Mouse (Mus musculus) forebrain, embryonic 10.5 days (tissue): ENCODE data around the gene Klhl20. TPM values are rescaled to one million over a fixed set of nuclear protein-coding genes. Genes with fewer than 3 reads are reported as not detected.

Source experiments
- DNase-seq: peaks from one replicate; pipeline ENCODE4 v3.0.0-alpha.2; 2017; ENCODE audit warnings: low spot score; ENCODE audit errors: extremely low spot score
- H3K27ac ChIP-seq: fragments of 300-500 bp; sonication (generic); 2 replicates; pipeline ENCODE4 v1.5.1; 2016; ENCODE audit warnings: mild to moderate bottlenecking
- H3K27me3 ChIP-seq: fragments of 300-500 bp; sonication (generic); 2 replicates; pipeline ENCODE4 v1.6.1; 2016; ENCODE audit warnings: mild to moderate bottlenecking; ENCODE audit not compliant: poor library complexity, severe bottlenecking
- H3K36me3 ChIP-seq: fragments of 300-500 bp; sonication (generic); replicated peaks from 2 replicates; pipeline ENCODE4 v1.6.1; 2016; ENCODE audit warnings: mild to moderate bottlenecking, moderate library complexity
- H3K4me1 ChIP-seq: fragments of 300-500 bp; sonication (generic); 2 replicates; pipeline ENCODE4 v1.6.1; 2016
- H3K4me3 ChIP-seq: fragments of 300-500 bp; sonication (generic); 2 replicates; pipeline ENCODE4 v1.5.1; 2016; ENCODE audit warnings: mild to moderate bottlenecking, moderate library complexity
- H3K9me3 ChIP-seq: fragments of 300-500 bp; sonication (generic); 2 replicates; pipeline ENCODE4 v1.6.1; 2016; ENCODE audit warnings: mild to moderate bottlenecking, moderate library complexity
- WGBS: fragments of 180-500 bp; shearing (Covaris S2); methylation state at CpG from one replicate; pipeline ENCODE4 v1.1.7; 2016; 5-methylcytosine and 5-hydroxymethylcytosine counted together
- polyA plus RNA-seq: library from polyadenylated mRNA; unstranded; fragments of >200 nt; fragmentation: Nextera tagmentation; extraction: Ambion mirVana; gene quantifications from 2 replicates; pipeline ENCODE4 v1.2.1, GENCODE M21; 2016

Gene Klhl20
- polyA plus RNA-seq, 1 experiment from 2014 or later = 14.0 TPM

- no peak for DNase-seq
- Histone ChIP-seq H3K4me3 (no peak overlapping the region), H3K9me3 (no peaks in the 10 kb centered on the region), H3K36me3 (no peaks in the 10 kb centered on the region), H3K4me1 (peaks cover 10% of the 10 kb centered on the region), H3K27me3 (peaks cover 6% of the 10 kb centered on the region), H3K27ac (no peak overlapping the region)
- WGBS = 88% methylated on average over 2 of the region's 2 CpGs
These were observed 8.2 kb upstream of the Klhl20 start for GRCm38 (mm10) chr1:161139496-161139895.

DNA sequence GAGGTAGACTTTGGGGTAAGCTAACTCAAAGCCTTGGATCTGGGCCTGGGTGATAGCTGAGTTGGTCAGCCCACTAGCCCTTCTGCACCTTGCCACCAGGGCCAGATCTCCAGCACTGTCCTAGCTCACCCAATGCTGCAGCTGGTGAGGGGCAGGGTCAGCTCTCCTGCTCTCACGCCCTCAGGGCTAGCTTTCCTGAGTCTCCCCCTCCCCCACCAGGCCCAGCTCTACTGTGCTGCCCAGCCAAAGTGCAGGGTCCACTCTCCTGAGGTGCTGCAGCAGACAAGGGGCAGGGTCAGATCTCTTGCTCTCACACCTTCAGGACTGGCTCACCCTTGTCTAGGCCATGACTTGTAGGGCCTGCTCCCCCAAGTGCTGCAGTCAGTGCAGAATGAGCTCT, 4.8 kb downstream of the Klhl20 start:
- no peak for DNase-seq
- 53% methylated on average over 1 of the region's 1 CpGs for WGBS
- Histone ChIP-seq H3K36me3 (peaks cover 9% of the 10 kb centered on the region), H3K4me1 (peaks cover 16% of the 10 kb centered on the region), H3K9me3 (no peaks in the 10 kb centered on the region), H3K4me3 (no peak overlapping the region), H3K27me3 (no peaks in the 10 kb centered on the region), H3K27ac (no peak overlapping the region)

DNA sequence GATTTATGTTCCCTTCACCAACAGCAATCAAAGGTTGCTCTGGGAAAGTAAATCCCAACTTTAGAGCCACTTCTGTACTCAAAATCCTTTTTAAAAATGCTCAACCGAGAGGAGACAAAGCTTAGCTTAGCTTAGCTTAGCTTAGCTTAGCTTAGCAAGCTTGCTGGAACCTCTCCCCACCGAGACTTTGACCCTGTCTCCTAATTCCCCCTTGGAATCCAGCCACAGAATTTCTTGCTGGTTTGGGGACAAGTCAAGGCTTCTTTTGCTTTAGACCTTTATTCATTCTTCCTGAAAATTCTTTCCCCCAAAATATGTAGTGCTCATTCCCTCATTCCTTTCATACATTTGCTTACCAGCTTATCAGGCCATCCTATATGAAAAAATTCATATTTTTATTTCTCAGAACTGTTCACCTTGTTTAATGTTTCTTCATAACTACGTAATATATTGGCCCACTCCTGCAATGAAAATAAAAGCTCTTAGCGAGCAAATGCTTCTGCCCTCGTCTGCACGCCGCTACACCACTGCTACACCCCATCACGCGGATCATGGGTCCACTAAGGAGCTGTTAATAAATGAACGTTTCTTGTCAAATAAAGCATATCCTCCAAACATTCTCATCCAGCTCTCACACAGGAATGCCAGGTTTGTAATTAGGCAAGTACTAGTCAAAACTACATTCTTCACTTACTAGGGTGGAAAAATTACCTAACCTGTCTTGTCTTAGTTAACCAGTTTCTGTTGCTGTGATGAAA, 8.5 kb downstream of the Klhl20 start:
- no peaks in the 10 kb centered on the region for H3K27me3 ChIP-seq
- WGBS = 91% methylated on average over 10 of the region's 10 CpGs

DNA sequence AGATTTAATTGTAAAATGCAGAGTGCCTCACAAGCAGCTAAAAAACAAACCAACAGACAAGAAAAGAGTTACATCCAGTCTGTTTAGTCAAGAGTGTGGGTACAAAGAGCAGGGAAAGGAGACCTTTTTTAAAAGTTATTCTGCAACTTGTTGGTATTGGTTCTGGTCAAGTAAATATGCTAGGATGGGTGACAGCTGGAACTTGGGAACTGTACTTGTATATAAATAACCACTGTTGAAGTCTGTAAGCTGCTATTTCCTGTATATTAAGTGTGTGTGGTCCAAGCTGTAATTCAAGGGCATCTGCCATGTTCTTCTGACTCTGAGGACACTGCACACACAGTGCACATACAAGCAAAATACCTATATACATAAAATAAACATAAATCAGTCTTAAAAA, 16.7 kb downstream of the Klhl20 start:
- Histone ChIP-seq H3K36me3 (peaks cover 2% of the 10 kb centered on the region; the same call in 1 of the 2 replicates), H3K27me3 (no peaks in the 10 kb centered on the region), H3K9me3 (no peaks in the 10 kb centered on the region), H3K27ac (no peak overlapping the region), H3K4me3 (no peak overlapping the region), H3K4me1 (no peaks in the 10 kb centered on the region)
- DNase-seq = no peak

More for the DNA sequence above, 8.5 kb downstream of the Klhl20 start:
- no peak overlapping the region for H3K27ac ChIP-seq
- no peak overlapping the region for H3K4me3 ChIP-seq
- no peaks in the 10 kb centered on the region for H3K9me3 ChIP-seq
- DNase-seq = no peak
- no peaks in the 10 kb centered on the region for H3K4me1 ChIP-seq
- H3K36me3 ChIP-seq = peaks cover 16% of the 10 kb centered on the region

- peaks cover 36% of the 10 kb centered on the region for H3K36me3 ChIP-seq
- no peaks in the 10 kb centered on the region for H3K4me1 ChIP-seq
- no peaks in the 10 kb centered on the region for H3K9me3 ChIP-seq
- 92% methylated on average over 8 of the region's 8 CpGs for WGBS
- DNase-seq = no peak
- H3K27ac ChIP-seq = no peak overlapping the region
- no peak overlapping the region for H3K4me3 ChIP-seq
- H3K27me3 ChIP-seq = no peaks in the 10 kb centered on the region
These were observed 22.1 kb downstream of the Klhl20 start for GRCm38 (mm10) chr1:161109216-161109615.

DNA sequence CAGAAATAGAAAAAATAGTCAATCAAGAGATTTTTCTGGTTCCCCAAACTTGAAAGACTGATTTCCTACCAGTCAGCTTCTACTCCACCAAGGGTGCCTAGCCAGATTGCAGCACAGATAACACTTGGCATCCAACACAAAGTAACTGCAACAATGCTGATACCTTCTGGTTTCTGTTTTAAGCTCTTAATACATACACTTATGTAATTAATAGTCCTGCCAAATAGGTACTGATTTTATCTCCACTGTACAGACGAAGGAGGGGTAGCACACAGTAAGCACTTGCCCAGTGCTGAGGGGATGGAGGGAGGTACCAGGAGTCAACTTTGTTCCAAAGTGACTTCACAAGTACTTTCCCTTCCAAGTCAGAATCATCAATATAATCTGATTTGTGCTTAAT, 27.5 kb downstream of the Klhl20 start:
- 94% methylated on average over 1 of the region's 1 CpGs for WGBS
- H3K27me3 ChIP-seq = no peaks in the 10 kb centered on the region
- H3K36me3 ChIP-seq = peaks cover 54% of the 10 kb centered on the region

DNA sequence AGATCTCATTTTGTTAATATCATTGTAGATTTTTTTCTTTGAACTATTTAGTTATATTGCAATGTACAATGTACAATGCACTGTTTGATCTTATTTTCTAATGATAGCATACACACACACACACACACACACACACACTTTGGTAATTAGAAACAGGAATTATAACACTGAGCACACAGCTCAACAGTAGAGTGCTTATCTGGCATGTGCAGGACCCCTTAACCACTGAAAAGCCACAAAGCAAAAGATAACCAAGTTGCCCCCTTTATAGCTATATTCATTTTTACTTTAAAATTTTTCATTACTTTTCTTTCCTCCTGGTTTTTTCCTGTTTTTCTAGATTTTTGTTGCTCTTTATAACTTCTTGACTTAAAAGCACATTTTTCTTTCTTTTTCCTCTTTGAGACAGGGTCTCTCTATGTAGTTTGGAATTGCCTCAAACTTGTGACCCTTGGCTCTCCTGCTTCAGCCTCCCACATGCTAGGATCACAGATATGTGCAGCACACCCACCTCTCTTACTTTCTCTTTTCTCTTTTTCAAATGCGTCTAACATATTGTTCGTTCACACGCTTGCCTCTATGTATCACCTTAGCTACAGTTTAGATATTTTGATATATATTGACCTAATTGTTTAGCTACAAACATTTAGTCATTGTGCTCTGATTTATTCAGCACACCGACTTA, 31.4 kb downstream of the Klhl20 start:
- Histone ChIP-seq H3K27ac (no peak overlapping the region), H3K4me1 (no peaks in the 10 kb centered on the region), H3K27me3 (no peaks in the 10 kb centered on the region), H3K9me3 (no peaks in the 10 kb centered on the region), H3K36me3 (peaks cover 61% of the 10 kb centered on the region), H3K4me3 (no peak overlapping the region)
- DNase-seq = no peak
- WGBS = 97% methylated on average over 4 of the region's 4 CpGs

More for the DNA sequence above, 27.5 kb downstream of the Klhl20 start:
- Histone ChIP-seq H3K9me3 (no peaks in the 10 kb centered on the region), H3K4me3 (no peak overlapping the region), H3K4me1 (no peaks in the 10 kb centered on the region), H3K27ac (no peak overlapping the region)
- DNase-seq = no peak

DNA sequence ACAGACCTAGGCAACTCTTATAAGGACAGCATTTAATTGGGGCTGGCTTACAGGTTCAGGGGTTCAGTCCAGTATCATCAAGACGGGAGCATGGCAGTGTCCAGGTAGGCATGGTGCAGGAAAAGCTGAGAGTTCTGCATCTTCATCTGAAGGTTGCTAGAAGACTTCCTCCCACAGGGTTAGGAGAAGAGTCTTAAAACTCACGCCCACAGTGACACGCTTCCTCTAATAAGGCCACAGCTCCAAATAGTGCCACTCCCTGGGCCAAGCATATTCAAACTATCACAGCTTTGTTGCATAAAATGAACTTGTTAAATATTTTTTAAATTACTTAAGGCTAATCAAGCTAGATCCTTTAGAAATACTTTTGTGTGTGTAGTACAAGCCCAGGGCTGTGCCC, 54.1 kb downstream of the Klhl20 start:
- WGBS = 94% methylated on average over 3 of the region's 3 CpGs
- Histone ChIP-seq H3K27ac (no peak overlapping the region), H3K4me1 (peaks cover 19% of the 10 kb centered on the region), H3K36me3 (peaks cover 78% of the 10 kb centered on the region), H3K9me3 (no peaks in the 10 kb centered on the region), H3K4me3 (no peak overlapping the region), H3K27me3 (no peaks in the 10 kb centered on the region)
- no peak for DNase-seq

- DNase-seq = no peak
These were observed 55.1 kb downstream of the Klhl20 start for GRCm38 (mm10) chr1:161076238-161076637.

DNA sequence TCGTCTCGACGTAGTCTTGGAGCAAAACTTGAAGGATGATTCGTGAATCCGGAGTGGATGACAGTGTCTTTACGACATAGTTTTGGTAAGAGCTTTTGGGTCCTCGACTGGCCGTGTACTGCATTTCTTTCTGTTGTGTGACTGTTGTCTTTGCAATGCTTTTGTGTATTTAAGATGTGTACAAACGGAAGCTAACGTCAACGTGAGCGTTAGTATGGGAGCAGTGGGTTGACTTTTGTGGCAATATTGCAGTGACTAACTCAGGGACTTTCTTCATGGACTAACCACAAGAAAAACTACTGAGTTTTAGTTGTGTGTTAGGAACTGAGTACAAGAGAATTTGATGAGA, 60.1 kb downstream of the Klhl20 start:
- no peaks in the 10 kb centered on the region for H3K27me3 ChIP-seq
- under 1% methylated on average over 12 of the region's 12 CpGs for WGBS
- peak overlapping the region; percentile 74 for H3K4me3 ChIP-seq
- H3K4me1 ChIP-seq = peaks cover 42% of the 10 kb centered on the region
- H3K27ac ChIP-seq = peak overlapping the region; percentile 93
- no peak for DNase-seq
- peaks cover 26% of the 10 kb centered on the region for H3K36me3 ChIP-seq
- H3K9me3 ChIP-seq = no peaks in the 10 kb centered on the region

More at GRCm38 (mm10) chr1:161076238-161076637, 55.1 kb downstream of the Klhl20 start:
- Histone ChIP-seq H3K27ac (no peak overlapping the region), H3K4me1 (peaks cover 28% of the 10 kb centered on the region), H3K27me3 (no peaks in the 10 kb centered on the region), H3K4me3 (no peak overlapping the region), H3K36me3 (peaks cover 70% of the 10 kb centered on the region), H3K9me3 (no peaks in the 10 kb centered on the region)
- 90% methylated on average over 6 of the region's 6 CpGs for WGBS

DNA sequence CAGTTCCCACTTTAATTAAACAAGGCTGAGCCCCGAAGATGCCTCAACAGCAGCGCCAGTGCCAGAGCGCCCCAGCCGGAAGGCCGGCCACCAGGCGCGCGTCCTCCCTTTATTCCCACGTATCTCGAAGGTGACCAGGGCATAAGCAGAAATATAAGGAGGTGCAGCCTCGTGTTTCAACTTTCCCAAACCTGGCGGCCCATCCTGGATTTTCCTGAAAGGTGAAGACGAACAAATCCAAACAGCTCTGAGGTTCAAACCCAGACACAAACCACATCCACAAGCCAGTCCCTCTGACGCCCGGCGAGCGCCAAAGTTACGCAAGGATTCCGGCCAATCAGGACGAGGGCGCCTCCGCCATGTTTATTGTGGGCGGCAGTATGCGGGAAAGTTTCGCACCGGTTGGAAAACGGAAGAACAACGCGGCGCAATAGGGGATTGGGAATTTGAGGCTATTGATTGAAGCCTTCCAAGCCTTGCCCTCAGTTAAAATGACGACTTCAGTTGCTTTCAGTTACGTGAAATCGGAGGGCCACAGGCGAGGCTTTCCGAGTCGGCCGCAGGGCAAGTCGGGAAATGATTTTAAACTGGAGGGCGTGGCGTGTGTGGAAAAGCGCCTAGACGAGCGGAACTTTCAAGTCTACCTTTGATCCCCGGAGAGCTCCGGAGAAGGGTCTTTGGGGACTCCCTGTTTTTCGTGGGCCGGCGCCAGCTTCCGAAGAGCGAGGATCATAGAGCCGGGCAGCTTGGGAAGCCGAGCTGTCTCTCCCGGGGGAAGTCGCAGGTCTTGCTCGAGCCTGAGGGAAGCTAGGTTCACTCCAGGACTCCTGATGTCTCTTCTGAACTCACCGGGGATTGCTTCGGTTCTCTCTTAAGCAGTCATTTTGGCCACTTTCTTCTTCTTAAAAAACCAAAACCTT, 60.7 kb downstream of the Klhl20 start, which contains the start of the genes Dars2 and Cenpl:
TSS of gene Dars2 (minus strand) at position 307 of the 920 bp plus-strand sequence.
TSS of gene Cenpl (plus strand) at position 362 of the 920 bp plus-strand sequence.
- peak; percentile 96 for DNase-seq
- WGBS = under 1% methylated on average over 57 of the region's 57 CpGs
- peaks cover 22% of the 10 kb centered on the region for H3K36me3 ChIP-seq

DNA sequence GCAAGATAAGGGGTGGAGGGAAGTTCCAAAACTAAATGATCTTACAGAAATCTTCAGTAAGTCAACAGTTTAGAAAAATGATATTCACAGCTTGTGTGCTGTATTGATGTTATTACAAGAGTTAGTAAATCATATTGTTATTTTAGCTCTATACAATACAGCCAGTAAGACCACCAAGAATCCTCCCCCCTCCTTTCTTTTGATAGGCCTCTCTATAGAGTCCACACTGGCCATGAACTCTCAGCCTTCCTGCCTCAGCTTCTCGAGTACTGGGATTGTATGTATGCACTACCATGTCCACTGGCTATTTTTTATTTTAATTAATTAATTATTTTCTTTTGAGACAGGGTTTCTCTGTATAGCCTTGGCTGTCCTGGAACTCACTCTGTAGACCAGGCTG, 68.0 kb downstream of the Klhl20 start:
- Histone ChIP-seq H3K9me3 (no peaks in the 10 kb centered on the region), H3K27me3 (no peaks in the 10 kb centered on the region), H3K4me1 (no peaks in the 10 kb centered on the region), H3K36me3 (peaks cover 63% of the 10 kb centered on the region), H3K4me3 (no peak overlapping the region), H3K27ac (no peak overlapping the region)
- no peak for DNase-seq
- WGBS = 82% methylated on average over 1 of the region's 1 CpGs

More for the DNA sequence above, 60.7 kb downstream of the Klhl20 start, which contains the start of the genes Dars2 and Cenpl:
- Histone ChIP-seq H3K9me3 (no peaks in the 10 kb centered on the region), H3K27ac (peak within 1 kb of the TSS; percentile 93), H3K27me3 (no peaks in the 10 kb centered on the region), H3K4me3 (peak within 1 kb of the TSS; percentile 74), H3K4me1 (peaks cover 42% of the 10 kb centered on the region)
